Comparison of ENCODE assay signal across 20 mouse cellular contexts in genomic region chr1:192765531-192765930, GRCm38 (mm10). TPM values are rescaled to one million over a fixed set of nuclear protein-coding genes. Genes with fewer than 3 reads are reported as not detected.
DNase-seq lines count a peak whose midpoint lies in the region; ATAC-seq and TF ChIP-seq lines count a peak whose summit lies in the region.
"Had no signal": no experiment of that assay in that cellular context is flagged by ENCODE, and none has a peak within 500 bp of the region (broad histone marks: within the 10 kb centered on the region; RNA-seq: fewer than 3 reads in every experiment).

No protein-coding gene starts in this region.

- no peaks in the 10 kb centered on the region for H3K9me3 ChIP-seq in kidney, postnatal 0 days (replicated peaks; ENCODE audit: low read length)
- H3K9me3 ChIP-seq in MEL (replicated peaks; ENCODE audit: insufficient read depth, low read length), result no peaks in the 10 kb centered on the region
- H3K9me3 ChIP-seq: embryonic facial prominence, embryonic 15.5 days; kidney, embryonic 15.5 days; limb, embryonic 10.5 days; midbrain, embryonic 15.5 days had no signal

- no peaks in the 10 kb centered on the region; the same call in 1 of the 2 replicates for H3K4me1 ChIP-seq in kidney, postnatal 0 days (replicated peaks; ENCODE audit: insufficient read depth, low read length)
- peaks cover 12% of the 10 kb centered on the region for H3K4me1 ChIP-seq in thymus, adult 2 months (replicated peaks; ENCODE audit: control insufficient read depth, insufficient read depth, low read length)
- peaks cover 0 to 6% of the 10 kb centered on the region in 2 experiments; a peak in 1 of 4 replicates for H3K4me1 ChIP-seq in MEL (ENCODE audit: control insufficient read depth in 1 of 2, insufficient read depth in 2 of 2, low read length in 2 of 2)

- H3K27me3 ChIP-seq in kidney, postnatal 0 days (ENCODE audit: insufficient read depth, low read length), result no peaks in the 10 kb centered on the region
- no peaks in the 10 kb centered on the region for H3K27me3 ChIP-seq in thymus, adult 2 months (ENCODE audit: control insufficient read depth, insufficient read depth, low read length)
- no peaks in the 10 kb centered on the region for H3K27me3 ChIP-seq in MEL (ENCODE audit: control insufficient read depth in 1 of 2, insufficient read depth in 2 of 2, low read length in 2 of 2)
- H3K27me3 ChIP-seq: embryonic facial prominence, embryonic 15.5 days; kidney, embryonic 15.5 days; midbrain, embryonic 15.5 days had no signal

- no peak for TF ChIP-seq EP300 in MEL (IDR thresholded peaks at IDR 0.05; ENCODE audit: low read depth in 1 of 2, low read length in 2 of 2)

- H3K36me3 ChIP-seq in kidney, postnatal 0 days (ENCODE audit: insufficient read depth, low read length), result no peaks in the 10 kb centered on the region
- H3K36me3 ChIP-seq in thymus, adult 2 months (ENCODE audit: control insufficient read depth, insufficient read depth, low read length), result no peaks in the 10 kb centered on the region
- H3K36me3 ChIP-seq in MEL (ENCODE audit: control insufficient read depth in 1 of 2, insufficient read depth in 2 of 2, low read length in 2 of 2), result no peaks in the 10 kb centered on the region
- H3K36me3 ChIP-seq: embryonic facial prominence, embryonic 15.5 days; kidney, embryonic 15.5 days; midbrain, embryonic 15.5 days had no signal

- H3K4me2 ChIP-seq in kidney, postnatal 0 days (ENCODE audit: low read length), result no peak overlapping the region
- H3K4me2 ChIP-seq: embryonic facial prominence, embryonic 15.5 days; heart, embryonic 11.5 days; kidney, embryonic 15.5 days; midbrain, embryonic 15.5 days had no signal

- no peak overlapping the region for H3K9ac ChIP-seq in kidney, postnatal 0 days (ENCODE audit: low read depth, low read length)
- H3K9ac ChIP-seq in MEL (ENCODE audit: control insufficient read depth, low read depth, low read length, poor library complexity, severe bottlenecking), result no peak overlapping the region
- H3K9ac ChIP-seq: embryonic facial prominence, embryonic 15.5 days; kidney, embryonic 15.5 days; midbrain, embryonic 15.5 days had no signal

- H3K4me3 ChIP-seq in kidney, postnatal 0 days (replicated peaks; ENCODE audit: low read depth, low read length), result no peak overlapping the region
- no peak overlapping the region for H3K4me3 ChIP-seq in thymus, adult 2 months (ENCODE audit: control insufficient read depth, insufficient read depth, low read length)
- no peak overlapping the region for H3K4me3 ChIP-seq in MEL (ENCODE audit: control insufficient read depth in 1 of 2, insufficient read depth in 1 of 2, low read depth in 2 of 2, low read length in 2 of 2)
- no peak overlapping the region for H3K4me3 ChIP-seq in left cerebral cortex, adult 2 months
- H3K4me3 ChIP-seq: embryonic facial prominence, embryonic 15.5 days; kidney, embryonic 15.5 days; limb, embryonic 10.5 days; midbrain, embryonic 15.5 days had no signal

- H3K79me2 ChIP-seq in MEL (ENCODE audit: control insufficient read depth, insufficient read depth, low read length, poor library complexity), result no peaks in the 10 kb centered on the region

- TF ChIP-seq RAD21 in MEL (IDR thresholded peaks at IDR 0.05; ENCODE audit: low read depth, low read length), result peak; percentile 20

- TF ChIP-seq POLR2A in thymus, adult 2 months (IDR thresholded peaks at IDR 0.05; ENCODE audit: control insufficient read depth, extremely low read depth, insufficient read depth, low read length, poor library complexity), result no peak
- no peak for TF ChIP-seq POLR2A in MEL (IDR thresholded peaks at IDR 0.05; ENCODE audit: control insufficient read depth in 1 of 2, insufficient read depth in 1 of 2, low read depth in 1 of 2, low read length in 2 of 2, poor library complexity in 1 of 2)

- ATAC-seq in kidney, postnatal 0 days (replicated peaks; ENCODE audit: low FRiP score, low read depth), result no peak
- ATAC-seq in megakaryocyte progenitor cell, adult 5-6 weeks (replicated peaks; ENCODE audit: poor library complexity), result 0 out of 2 replicates have a peak, but pooled peaks have one; percentile 17
- ATAC-seq: hindbrain, embryonic 16.5 days; midbrain, embryonic 15.5 days had no signal

- no peak overlapping the region for H3K27ac ChIP-seq in kidney, postnatal 0 days
- H3K27ac ChIP-seq in thymus, adult 2 months (ENCODE audit: control insufficient read depth, insufficient read depth, low read length), result no peak overlapping the region
- H3K27ac ChIP-seq in MEL (ENCODE audit: control insufficient read depth, low read depth, low read length), result no peak overlapping the region
- H3K27ac ChIP-seq in left cerebral cortex, adult 2 months, result no peak overlapping the region
- H3K27ac ChIP-seq: embryonic facial prominence, embryonic 15.5 days; kidney, embryonic 15.5 days; limb, embryonic 10.5 days; midbrain, embryonic 15.5 days had no signal

- DNase-seq in kidney, postnatal 0 days (ENCODE audit: low spot score), result no peak
- no peak for DNase-seq in kidney, adult 18-20 months
- DNase-seq in thymus, adult 2 months, result no peak
- DNase-seq in thymus, postnatal 25 days, result no peak
- DNase-seq in MEL (ENCODE audit: low read depth, low spot score), result no peak
- no peak for DNase-seq in left cerebral cortex, adult 2 months (ENCODE audit: extremely low spot score in 1 of 2, low spot score in 2 of 2)
- DNase-seq in adrenal gland, postnatal 4 days (ENCODE audit: low spot score in 2 of 2), result no peak
- DNase-seq: adrenal gland, postnatal 25 days; cerebellum, adult 9-11 months; embryo, embryonic 11 days; gastrocnemius, postnatal 36 days; heart, postnatal 36 days; thymus, postnatal 36 days had no signal

- WGBS in kidney, postnatal 0 days, result 53% methylated on average over 4 of the region's 4 CpGs
- 73% methylated on average over 4 of the region's 4 CpGs for WGBS in thymus, adult 2 months

- intact Hi-C loops in left cerebral cortex, adult 2 months (cut with DNase I), result no loop called here

- TF ChIP-seq CTCF in kidney, postnatal 0 days (IDR thresholded peaks at IDR 0.05; ENCODE audit: low read depth), result peak; percentile 63
- 0 out of 2 replicates have a peak, but pooled peaks have one; percentile 12 for TF ChIP-seq CTCF in thymus, adult 2 months (IDR thresholded peaks at IDR 0.05; ENCODE audit: borderline replicate concordance, control insufficient read depth, extremely low read depth, insufficient read depth, low read length, poor library complexity)
- peak in 1 of 3 experiments; percentile 23; a peak in 2 of 6 replicates for TF ChIP-seq CTCF in MEL (IDR thresholded peaks at IDR 0.05 in 2 of 3, conservative IDR thresholded peaks at IDR 0.05 in 1 of 3; ENCODE audit: control insufficient read depth in 1 of 3, insufficient read depth in 1 of 3, low read depth in 2 of 3, low read length in 3 of 3, poor library complexity in 1 of 3, severe bottlenecking in 1 of 3)
- no peak for TF ChIP-seq CTCF in left cerebral cortex, adult 2 months (IDR thresholded peaks at IDR 0.05)

TF ChIP-seq in MEL, 35 proteins besides CTCF, POLR2A, EP300 and RAD21:
- no peak for TF ChIP-seq MYB (IDR thresholded peaks at IDR 0.05; ENCODE audit: low read depth, low read length)
- TF ChIP-seq CHD2 (IDR thresholded peaks at IDR 0.05; ENCODE audit: low read length), result no peak
- TF ChIP-seq SMC3 (IDR thresholded peaks at IDR 0.05; ENCODE audit: low read depth, low read length), result peak; percentile 18; the same call in 1 of the 2 replicates

RNA-seq across cellular contexts. Expression of gene Hhat, which starts 5.5 kb away (rescaled TPM):
- polyA plus RNA-seq in kidney, postnatal 0 days (2015; fragmentation: Nextera tagmentation; extraction: Ambion mirVana), result 11.9 and 13.5 TPM in 2 replicates
- polyA plus RNA-seq in thymus, adult 2 months (2012; rRNA removed), result 5.8 and 6.6 TPM in 2 replicates
- total RNA-seq in MEL (2012; rRNA removed), result 0.36 and 0.39 TPM in 2 replicates
- polyA plus RNA-seq in MEL (2012; ENCODE audit: insufficient read depth in 1 of 2, insufficient read length in 2 of 2, low read depth in 1 of 2, low replicate concordance in 2 of 2, missing spikeins in 1 of 2), result 1 to 10 TPM in 1 of 2 experiments, not detected in 1; 1.0 TPM
- total RNA-seq in megakaryocyte progenitor cell, adult 5-6 weeks (2015), result 1.5 and 2.0 TPM in 2 replicates
- total RNA-seq in megakaryocyte progenitor cell, adult 5-6 weeks (2017), result 1.7 and 2.6 TPM in 2 replicates
- 1 to 10 TPM in 1 of 2 experiments, under 1 TPM in 1; 0.81 to 1.3 TPM for total RNA-seq in left cerebral cortex, adult 2 months (2021)
- total RNA-seq in adrenal gland, postnatal 4 days (2021), result 10 to 100 TPM; 14.4 to 15.1 TPM

Comparison
In these comparisons a context has a peak if more than half of its experiments do, and no peak if none do; other contexts are left out.
1. RNA of gene Hhat, which starts 5.5 kb away (total RNA-seq): 14.4 to 15.1 TPM in adrenal gland, postnatal 4 days; 1.5 to 2.6 TPM in megakaryocyte progenitor cell, adult 5-6 weeks, 0.81 to 1.3 TPM in left cerebral cortex, adult 2 months and 0.36 to 0.39 TPM in MEL; every median in the first group is over 4 times any median in the second.